Mouse (Mus musculus) T-cell, adult 2 months (primary cell): Measurements from ENCODE around the gene Nmnat3.

Experiments used
- DNase-seq: peaks from one replicate; pipeline ENCODE4 v3.0.0; 2022; ENCODE audit warnings: low spot score

Gene Nmnat3

DNA sequence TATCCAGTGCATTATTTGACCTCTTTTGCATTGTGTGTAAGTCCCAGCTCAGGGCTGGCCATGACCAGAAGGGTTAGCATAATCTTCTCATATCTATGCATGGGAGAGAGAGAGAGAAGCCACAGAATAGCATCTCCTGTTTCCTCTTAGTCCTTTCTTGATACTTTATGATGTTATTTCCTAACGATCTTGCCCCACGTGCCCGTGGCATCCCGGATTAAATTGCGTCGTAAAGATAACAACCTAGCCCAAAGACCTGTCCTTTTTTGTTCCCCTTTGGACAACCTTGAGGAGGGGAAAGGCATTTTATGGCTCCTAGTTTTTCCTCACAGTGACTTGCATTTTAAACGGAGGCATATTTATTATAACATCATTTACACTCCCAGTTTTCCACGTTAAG is 78.8 kb downstream of the Nmnat3 start:
- no peak for DNase-seq

DNA sequence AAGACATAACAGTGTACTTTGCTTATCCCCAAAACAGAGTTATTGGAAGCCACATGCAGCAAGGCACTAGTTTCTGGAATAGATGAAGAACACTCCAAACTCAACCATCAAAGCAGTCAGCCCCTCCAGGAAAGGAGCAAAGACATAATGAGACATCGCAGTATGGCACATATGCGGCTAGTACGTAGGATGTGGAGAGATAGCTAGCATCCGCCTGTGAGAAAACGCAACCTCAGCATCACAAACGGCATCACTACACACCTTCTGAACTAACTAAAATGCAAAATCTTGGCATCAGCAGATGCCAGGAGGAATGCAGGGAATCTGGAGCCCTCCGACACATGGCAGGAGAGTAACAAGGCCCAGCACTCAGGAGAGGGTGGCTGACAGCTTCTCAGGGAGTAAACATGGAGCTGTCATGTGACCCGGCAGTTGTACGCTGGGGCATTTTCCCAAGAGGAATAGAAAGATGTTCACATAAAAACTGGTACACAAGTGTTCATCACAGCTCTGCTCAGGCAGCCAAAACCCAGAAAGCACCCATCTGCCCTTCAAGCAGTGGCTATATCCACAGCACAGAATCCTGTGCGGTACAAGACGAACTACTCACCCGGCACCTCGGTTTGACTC is 80.2 kb downstream of the Nmnat3 start:
- no peak for DNase-seq

DNA sequence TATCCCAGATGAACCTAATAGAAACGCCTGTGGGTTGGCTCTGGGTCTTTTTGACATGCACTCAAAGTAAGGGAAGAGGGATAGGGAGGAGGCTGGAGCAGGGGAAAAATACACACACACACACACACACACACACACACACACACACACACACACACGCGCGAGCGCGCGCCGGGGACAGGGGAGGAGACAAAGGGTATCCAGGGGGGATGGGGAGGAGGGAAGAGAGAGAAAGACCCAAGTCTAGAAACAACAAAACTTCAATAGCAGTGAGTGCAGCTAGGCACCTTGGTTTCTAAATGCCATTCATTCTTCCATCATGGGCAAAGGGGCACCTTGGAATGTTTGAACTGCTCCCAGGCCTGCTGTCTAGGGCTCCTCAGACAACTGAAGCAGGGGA is 82.5 kb downstream of the Nmnat3 start:
- DNase-seq, result no peak

DNA sequence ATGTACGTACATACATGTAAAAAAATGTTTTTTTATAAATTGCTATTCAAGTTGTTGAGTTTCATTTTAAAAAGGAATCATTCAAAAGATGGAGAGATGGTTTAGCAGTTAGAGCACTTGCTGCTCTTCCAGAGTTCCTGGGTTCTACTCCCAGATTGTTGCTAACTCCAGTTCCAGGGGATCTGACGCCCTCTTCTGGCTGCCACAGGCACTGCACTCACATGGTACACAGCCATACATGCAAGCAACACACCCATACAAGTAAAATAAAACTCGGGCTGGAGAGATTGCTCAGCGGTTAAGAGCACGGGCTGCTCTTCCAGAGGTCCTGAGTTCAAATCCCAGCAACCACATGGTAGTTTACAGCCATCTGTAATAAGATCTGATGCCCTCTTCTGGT is 86.1 kb downstream of the Nmnat3 start:
- DNase-seq, result no peak

DNA sequence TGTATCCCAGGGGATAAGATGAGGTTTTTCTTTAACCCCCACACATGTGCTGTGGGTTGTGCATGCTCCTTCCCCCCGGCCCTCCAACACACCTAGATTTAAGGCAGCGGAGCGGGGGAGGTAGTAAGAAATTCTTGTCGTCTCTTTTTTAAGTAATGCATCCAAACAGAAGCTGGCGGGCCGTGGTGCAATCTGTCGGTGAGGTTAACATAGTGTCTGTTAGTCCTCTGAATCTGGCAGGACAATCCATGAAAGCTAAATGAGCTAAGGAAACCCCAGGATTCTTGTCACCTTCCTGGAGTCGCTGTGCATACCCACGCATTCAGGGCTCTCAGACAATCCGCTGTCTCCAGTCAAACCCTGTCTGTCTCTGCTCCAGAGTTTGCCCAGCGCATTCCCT is 87.7 kb downstream of the Nmnat3 start:
- no peak for DNase-seq

DNA sequence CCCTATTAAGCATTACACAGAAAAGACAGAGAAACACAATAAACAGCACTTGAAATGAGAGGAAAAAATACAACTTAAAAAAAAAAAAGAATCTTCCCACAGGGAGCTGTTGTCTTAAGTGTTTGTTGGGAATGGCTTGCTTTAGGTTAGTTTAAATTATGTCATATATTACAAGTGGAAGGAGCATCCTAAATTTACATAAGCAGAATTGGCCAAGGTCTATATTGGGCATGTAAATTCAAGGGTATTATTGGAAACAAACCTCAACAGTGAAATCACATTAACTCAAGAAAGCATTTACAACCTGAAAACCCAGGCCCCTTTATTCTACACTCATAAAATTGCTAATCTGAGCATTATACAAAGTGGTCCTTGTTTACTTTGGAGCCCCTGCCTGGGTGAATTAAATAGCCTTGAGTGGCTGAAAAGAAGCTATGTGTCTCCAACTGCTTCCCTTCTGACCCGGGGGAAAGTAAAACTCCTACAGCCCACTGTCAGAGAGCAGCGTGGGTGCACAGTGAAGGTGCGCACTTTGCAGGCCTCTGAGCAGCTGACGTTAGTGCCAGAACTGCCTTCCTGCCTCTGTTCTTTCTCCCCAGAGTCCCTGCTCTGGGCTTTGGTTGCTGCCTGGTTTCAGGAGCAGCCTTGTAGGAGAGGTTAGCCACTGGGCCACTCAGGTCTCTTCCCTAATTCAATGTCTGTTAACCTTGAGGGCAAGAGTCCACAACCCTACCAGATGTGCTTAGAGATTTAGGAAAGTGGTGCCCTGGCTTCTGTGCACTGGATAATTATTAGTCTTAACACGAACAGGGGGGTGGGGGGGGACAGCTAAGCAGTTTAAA is 88.3 kb downstream of the Nmnat3 start:
- no peak for DNase-seq

DNA sequence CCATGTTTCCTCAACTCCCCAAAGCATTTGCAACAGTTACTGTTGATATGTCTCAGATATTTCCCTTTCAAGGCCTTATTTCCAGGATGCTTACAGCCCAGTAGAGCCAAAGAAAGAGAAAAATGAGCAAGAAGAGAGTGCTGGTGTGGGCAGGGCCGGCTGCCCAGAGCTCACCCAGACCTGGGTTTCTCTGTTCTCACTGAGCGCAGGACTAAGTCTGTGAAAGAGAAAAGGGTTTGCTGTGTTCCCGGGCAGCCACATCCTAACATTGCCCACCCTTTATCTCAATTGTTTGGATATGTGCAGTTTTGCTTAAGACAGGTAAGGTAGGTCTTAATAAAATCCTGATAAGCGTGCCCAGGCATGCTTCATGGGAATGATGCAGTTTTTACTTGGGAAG is 92.5 kb downstream of the Nmnat3 start:
- DNase-seq, result no peak

DNA sequence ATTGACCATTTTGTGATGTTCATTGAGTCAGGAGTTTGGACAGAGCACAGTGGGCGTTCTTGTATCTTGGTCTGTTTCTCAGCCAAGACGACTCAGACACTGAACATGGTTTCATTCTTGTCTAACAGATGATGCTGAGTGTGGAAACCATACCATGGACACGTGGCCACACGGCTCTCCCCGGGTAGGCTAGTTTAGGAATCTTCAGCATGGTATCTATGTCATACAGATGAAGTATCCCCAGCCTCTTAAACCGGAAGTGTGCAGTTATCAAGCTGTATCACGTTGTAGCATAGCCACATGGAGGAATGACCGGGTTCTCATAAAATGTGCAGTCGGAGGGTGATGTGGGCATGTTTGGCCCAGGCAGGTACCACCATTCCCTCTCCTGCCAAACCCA is 93.4 kb downstream of the Nmnat3 start:
- no peak for DNase-seq

DNA sequence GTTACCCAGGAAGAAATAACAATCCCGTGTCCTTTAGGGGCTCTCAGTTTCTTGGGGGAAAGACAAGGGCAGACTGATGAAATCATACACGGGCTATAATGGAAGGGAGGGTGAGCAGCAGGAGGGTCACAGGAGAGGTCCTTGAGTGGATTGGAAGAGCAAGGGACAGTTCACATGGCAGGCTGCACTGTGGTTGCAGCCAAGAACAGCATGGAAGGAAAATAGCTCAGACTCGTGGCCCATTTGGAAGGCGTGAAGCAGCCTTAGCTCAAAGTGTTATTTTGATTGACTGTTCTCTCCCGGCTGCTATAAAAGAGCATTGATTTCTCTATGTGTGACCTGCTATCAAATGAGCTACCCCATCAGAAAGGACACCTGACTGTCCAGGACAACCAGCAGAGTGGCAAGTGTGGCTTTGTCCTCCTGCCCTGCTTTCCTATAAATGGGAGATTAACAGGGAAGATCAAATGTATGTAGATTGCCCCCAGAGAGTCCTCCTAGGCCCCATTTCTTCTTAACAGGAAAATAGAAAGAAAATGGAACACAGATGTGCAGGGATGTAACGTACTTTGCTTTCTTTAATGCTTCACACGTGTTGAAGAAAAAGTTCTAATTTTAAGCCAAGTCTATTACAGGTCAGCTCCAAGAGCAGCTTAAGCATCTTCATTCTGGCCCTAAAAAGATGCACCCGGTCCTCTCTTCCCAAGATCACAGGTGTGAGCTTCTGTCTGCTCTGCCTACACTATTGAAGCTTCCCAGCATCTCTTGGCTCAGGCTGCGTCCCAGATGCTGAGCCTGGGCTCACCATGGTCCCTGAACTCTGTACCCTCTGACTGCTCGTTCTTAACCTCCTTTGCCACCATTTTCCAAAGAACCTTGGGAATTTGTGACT is 100.8 kb downstream of the Nmnat3 start:
- no peak for DNase-seq

DNA sequence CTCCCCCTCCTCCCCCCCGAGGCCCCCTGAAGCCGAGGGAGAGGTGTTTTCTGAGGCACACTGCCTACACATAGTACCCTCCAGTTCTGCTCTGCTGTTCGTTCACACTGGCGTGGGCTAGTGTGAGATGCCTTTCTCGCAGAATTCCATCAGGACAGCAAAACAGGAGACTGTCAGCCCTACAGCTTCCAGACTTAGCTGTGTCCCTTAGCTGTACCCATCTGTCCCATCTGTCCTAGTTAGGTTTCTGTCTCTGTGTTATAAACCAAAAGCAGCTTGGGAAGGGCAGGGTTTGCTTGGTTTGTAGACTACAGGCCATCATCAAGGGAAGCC is 101.4 kb downstream of the Nmnat3 start:
- no peak for DNase-seq

DNA sequence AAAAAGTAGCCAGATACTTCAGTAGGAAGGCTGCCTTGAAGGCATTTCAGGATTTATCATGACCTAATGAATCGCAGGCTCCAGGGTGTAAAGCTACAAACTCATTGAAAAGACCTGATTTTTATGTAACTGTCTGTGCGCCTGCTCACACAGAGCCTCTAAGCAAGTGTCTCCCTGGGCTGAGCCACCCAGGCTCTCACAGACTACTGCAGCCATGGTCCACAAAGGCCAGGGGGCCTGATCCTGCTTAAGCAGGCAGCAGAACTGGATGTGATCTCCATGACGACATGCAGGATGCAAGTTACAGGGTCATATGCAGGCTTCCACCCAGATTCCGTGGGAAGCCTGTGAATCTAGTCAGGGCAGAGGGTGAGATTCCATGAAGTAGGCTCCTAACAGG is 106.3 kb downstream of the Nmnat3 start:
- no peak for DNase-seq

DNA sequence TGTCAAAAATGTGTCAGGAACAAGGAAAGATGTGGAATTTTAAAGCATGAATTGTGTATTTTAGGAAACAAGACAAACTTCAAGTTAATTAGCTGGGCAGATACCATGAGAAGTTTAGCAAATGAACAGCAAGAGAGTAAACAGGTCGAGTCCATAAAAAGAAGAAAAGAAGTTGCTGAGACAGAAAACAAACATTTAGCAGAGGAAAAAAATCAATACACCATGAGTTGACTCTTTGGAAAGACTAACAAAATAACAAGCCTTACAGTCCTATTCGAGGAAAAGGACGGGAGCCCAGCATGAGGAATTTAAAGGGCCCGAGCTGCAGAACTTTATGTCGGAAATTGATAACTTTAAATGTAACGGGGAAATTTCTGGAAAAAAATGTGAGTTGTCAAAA is 110.0 kb downstream of the Nmnat3 start:
- DNase-seq, result no peak

DNA sequence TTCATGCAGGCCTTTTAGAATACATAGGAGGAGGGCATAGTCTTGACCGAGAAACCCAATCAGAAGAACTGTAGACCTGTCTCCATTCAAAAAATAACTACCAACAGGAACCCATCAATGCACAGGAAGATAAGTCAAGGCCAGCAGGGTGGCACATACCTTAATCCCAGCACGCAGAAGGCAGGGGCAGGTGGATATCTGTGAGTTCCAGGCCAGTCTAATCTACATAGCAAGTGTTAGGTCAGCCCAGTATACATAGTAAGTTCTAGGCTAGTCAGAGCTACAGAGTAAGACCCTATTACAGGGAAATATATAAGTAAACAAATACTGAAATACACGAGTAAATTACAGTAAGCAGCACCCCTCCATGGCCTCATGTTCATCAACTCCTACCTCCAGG is 110.6 kb downstream of the Nmnat3 start:
- DNase-seq, result no peak

DNA sequence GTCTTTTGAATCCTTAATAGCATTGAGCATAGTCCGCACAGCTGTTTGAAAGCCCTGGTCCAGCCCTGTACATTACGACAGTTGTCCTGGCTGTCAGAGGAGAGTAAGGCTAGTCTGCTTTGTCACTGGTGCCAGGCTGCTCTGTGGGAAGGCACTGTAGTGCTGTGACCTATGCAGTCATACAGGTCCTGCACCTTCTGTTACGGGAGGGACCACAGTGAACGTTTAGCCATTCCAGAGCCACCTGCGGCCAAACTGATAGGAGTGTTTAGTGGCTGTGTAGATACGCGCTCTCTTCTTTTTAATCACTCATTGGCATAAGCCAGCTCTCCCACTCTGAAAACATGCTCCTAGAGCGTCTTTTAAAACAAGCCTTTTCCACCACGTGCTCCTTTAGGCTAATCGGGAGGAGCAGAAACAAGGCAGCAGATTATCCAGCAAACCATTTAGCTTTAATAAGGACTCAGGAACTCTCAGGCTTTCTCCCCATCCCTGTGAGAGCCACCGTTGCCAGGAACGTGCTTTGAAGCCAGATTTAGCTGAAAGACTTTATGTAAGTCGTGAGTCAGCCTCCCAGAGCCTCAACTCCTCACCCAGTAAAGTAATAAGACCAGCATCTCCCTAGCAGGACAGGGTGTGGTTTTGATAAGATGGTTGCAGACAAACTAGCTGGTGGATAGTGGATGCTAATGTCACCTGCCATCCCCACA is 113.1 kb downstream of the Nmnat3 start:
- no peak for DNase-seq

DNA sequence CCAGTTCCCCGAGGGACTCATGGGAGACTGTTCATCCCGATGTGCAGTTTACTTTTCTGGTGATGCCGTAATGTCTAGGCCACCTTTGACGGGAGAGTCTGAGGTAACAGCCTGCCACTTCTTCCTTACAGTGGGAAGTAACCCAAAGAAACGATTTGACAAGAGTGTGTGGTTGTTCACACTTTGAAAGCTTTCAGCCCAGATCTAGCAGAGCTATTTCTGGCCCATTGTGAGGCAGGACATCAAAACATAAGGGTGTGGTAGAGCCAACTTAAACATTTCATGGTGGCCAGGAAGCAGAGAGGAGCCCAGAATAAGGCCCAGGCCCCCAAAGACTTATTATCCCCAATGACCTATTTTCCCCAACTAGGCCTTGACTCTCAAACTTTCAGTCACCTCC is 114.4 kb downstream of the Nmnat3 start:
- no peak for DNase-seq

DNA sequence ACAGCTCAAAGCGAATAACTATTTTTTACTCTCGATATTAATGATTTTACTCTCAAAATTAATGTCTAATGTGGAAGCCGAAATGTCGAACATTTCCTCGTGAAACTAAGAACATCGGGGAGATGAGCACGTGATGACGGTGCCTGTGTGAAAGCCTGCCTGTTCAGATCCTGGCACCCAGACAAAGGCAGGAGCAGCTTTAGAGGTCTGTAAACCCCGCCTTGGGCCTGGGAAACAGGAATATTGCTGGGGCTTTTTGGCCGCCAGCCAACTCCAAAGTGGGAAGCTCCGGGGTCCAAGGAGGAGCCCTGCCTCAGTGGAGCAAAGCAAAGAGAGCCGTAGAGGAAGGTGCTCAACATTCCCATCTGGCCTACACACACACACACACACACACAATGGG is 120.5 kb downstream of the Nmnat3 start:
- DNase-seq, result no peak

DNA sequence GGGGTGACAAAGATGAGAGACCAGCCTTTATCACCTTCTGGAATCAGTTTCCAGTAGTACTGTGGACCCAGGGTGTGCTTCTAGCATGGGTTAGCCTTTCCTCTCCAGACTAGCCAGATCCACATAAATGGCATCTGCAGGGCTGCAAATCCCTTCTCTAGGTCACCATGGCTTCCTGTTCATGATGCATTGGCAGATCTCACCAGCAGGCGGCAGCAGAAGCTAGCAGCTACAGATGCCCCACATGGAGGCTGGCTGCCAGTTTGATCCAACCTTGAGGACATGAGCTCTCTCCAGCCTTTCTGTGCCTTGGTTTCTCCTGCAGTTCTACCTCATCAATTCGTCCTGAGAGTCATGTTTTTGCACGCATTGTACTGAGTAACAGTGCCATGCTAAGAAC is 121.9 kb downstream of the Nmnat3 start:
- no peak for DNase-seq

DNA sequence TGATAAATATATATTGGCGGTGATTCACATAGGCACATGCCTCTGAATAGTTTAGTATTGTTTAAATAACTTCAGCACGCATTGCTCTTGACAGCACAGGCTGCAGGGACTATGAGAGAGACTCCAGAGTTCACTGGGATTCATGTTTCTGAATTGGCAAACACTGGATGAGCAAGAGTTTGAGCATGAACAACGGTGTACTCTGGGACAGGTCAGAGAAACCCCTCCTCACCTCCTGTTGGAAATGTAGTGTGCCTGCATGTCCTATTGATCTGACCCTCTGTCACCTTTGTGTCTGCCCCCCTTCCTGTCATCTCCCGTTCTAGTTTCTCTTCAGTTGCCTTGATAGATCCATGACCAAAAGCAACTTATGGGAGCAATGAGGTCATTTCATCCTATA is 128.2 kb downstream of the Nmnat3 start:
- DNase-seq, result no peak

DNA sequence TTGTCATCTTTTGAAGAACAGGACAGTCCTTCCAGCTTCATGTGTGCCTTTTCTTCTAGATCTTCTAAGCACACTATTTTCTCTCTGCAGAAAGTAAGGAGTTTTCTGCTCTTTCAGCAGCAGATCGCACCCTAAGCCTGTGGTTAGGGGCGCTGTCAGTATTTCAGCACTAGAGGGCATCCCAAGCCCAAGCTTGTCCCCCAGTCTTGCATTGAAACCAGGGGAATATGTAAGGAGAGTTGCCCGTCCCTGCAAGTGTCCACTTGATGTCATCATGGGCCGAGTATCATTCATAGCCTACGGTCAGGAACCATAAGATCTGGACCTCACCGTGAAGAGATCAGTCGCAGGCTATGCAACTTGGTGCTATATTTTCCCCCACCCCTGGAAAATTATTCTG is 130.7 kb downstream of the Nmnat3 start:
- DNase-seq, result no peak

DNA sequence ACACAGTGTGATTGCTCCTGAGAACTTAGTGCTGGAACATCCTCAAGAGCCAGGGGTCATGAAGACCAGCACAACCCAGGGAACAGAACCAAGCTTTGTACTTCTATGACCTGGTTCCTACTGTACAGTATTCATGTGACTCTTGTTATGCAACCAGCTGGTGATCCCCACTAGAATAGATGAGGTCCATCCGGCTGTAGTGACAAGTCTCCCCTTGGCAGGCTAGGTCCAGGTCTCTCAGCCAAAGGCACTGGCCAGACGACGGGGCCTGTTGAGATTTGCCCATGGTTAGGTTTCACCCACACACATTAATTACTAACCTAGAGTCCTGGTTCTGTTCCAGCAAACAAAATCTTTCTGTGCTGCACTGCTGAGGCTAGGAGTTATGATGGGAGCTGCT is 131.1 kb downstream of the Nmnat3 start:
- no peak for DNase-seq

DNA sequence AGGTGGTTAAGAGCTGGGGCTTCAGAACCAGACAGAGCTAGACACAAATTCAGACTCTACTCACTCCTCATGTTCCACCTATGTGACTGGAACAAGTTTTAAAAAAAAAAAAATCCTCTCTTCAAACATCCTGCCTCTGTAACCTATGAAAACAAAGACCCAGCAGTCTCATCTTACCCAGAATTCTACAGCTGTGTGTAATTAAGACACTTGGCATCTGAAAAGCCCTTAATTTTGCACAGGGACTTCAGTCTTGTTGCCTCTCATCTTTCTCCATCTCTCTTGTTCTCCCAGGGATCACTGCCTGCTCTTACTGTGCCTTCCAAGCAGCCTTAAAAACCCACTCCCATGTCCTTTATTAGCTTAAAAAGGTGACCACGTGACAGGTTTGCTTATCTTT is 133.4 kb downstream of the Nmnat3 start:
- DNase-seq, result no peak

DNA sequence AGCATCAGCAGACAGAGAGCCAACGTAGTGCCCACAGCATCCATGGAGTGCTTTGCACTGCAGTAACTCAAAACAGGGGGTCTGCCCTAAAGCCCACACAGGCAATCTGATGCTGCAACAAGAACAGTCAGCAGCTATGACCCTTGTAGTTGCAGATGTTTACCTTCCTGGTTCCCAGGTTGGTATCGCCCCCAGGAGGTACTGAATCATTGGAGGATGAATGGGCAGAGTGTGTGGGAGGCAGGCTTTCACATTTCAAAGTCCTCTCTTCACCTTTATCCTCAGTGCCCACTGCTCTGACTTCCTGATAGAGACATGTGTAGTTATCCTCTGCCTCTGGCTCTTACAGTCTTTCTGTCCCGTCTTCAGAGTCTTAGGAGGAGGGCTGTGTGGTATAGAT is 134.7 kb downstream of the Nmnat3 start:
- DNase-seq, result no peak
